Mouse (Mus musculus) cerebellum, adult 8-10 months (tissue): ENCODE results near the gene Chad.

Experiments used
- DNase-seq: peaks from one replicate; pipeline ENCODE4 v3.0.0; 2022

The Chad gene

GRCm38 (mm10) chr11:94567326-94567725 lies 2.5 kb downstream of the Chad start:
- DNase-seq, result no peak

GRCm38 (mm10) chr11:94570612-94571011 lies 5.8 kb downstream of the Chad start:
- no peak for DNase-seq

- DNase-seq, result no peak
Measured at GRCm38 (mm10) chr11:94571850-94572249, 7.0 kb downstream of the Chad start.

GRCm38 (mm10) chr11:94574560-94574959 lies 9.7 kb downstream of the Chad start:
- no peak for DNase-seq

- DNase-seq, result no peak
Measured at GRCm38 (mm10) chr11:94575036-94575435, 10.2 kb downstream of the Chad start.

GRCm38 (mm10) chr11:94576361-94576760 lies 11.5 kb downstream of the Chad start:
- peak; percentile 14 for DNase-seq

GRCm38 (mm10) chr11:94580111-94580740 lies 15.4 kb downstream of the Chad start:
- no peak for DNase-seq

GRCm38 (mm10) chr11:94585091-94585490 lies 20.2 kb downstream of the Chad start:
- DNase-seq, result no peak

- DNase-seq, result no peak
Measured at GRCm38 (mm10) chr11:94587511-94587910, 22.7 kb downstream of the Chad start.

GRCm38 (mm10) chr11:94596311-94596852 lies 31.5 kb downstream of the Chad start:
- DNase-seq, result no peak

GRCm38 (mm10) chr11:94597319-94597718 lies 32.5 kb downstream of the Chad start:
- no peak for DNase-seq

- DNase-seq, result no peak
Measured at GRCm38 (mm10) chr11:94598437-94599120, 33.7 kb downstream of the Chad start.

GRCm38 (mm10) chr11:94600447-94600846 lies 35.6 kb downstream of the Chad start:
- no peak for DNase-seq

- peak; percentile 6 for DNase-seq
Measured at GRCm38 (mm10) chr11:94601321-94602281, 36.8 kb downstream of the Chad start, which contains the start of gene Acsf2. Acsf2 (minus strand) TSS chr11:94601871.

- DNase-seq, result no peak
Measured at GRCm38 (mm10) chr11:94602356-94602955, 37.6 kb downstream of the Chad start.

- no peak for DNase-seq
Measured at GRCm38 (mm10) chr11:94610744-94611740, 46.2 kb downstream of the Chad start.

GRCm38 (mm10) chr11:94614603-94615002 lies 49.8 kb downstream of the Chad start:
- no peak for DNase-seq

GRCm38 (mm10) chr11:94615494-94615893 lies 50.6 kb downstream of the Chad start:
- DNase-seq, result no peak

GRCm38 (mm10) chr11:94617646-94618045 lies 52.8 kb downstream of the Chad start:
- DNase-seq, result no peak
